Mouse (Mus musculus) cerebellum, postnatal 36 days (tissue): Measurements from ENCODE around the gene Isg15.

ENCODE experiments used
- DNase-seq, 2 experiments: peaks; one replicate each; pipeline ENCODE4 v3.0.0; 2021 to 2022; ENCODE audit warnings: mixed read lengths in 2 of 2

The Isg15 gene

GRCm38 (mm10) chr4:156202462-156202893 lies 1.9 kb upstream of the Isg15 start:
- DNase-seq: peak in 1 of 2 experiments; percentile 14

GRCm38 (mm10) chr4:156197829-156198205 lies 2.8 kb downstream of the Isg15 start:
- DNase-seq: peak; percentile 80 to 86

GRCm38 (mm10) chr4:156197131-156197828 lies 3.3 kb downstream of the Isg15 start, which contains the start of gene Agrn:
Gene Agrn, minus strand, starts transcription at chr4:156197488.
- DNase-seq: peak; percentile 62 to 77

- peak; percentile 34 to 38 for DNase-seq
Measured at GRCm38 (mm10) chr4:156195927-156196870, 4.4 kb downstream of the Isg15 start.

GRCm38 (mm10) chr4:156194346-156194745 lies 6.3 kb downstream of the Isg15 start:
- no peak for DNase-seq

- DNase-seq: no peak
Measured at GRCm38 (mm10) chr4:156193906-156194305, 6.7 kb downstream of the Isg15 start.

- DNase-seq: no peak
Measured at GRCm38 (mm10) chr4:156193200-156193590, 7.4 kb downstream of the Isg15 start.

- DNase-seq: peak in 1 of 2 experiments; percentile 13
Measured at GRCm38 (mm10) chr4:156192421-156193199, 8.0 kb downstream of the Isg15 start.

GRCm38 (mm10) chr4:156188811-156189323 lies 11.8 kb downstream of the Isg15 start:
- DNase-seq: peak; percentile 18 to 39

- no peak for DNase-seq
Measured at GRCm38 (mm10) chr4:156188162-156188810, 12.3 kb downstream of the Isg15 start.

GRCm38 (mm10) chr4:156185950-156186850 lies 14.4 kb downstream of the Isg15 start:
- peak; percentile 34 to 41 for DNase-seq

- no peak for DNase-seq
Measured at GRCm38 (mm10) chr4:156185456-156185949, 15.1 kb downstream of the Isg15 start.

GRCm38 (mm10) chr4:156184291-156184954 lies 16.2 kb downstream of the Isg15 start:
- no peak for DNase-seq

- DNase-seq: no peak
Measured at GRCm38 (mm10) chr4:156183747-156184146, 16.9 kb downstream of the Isg15 start.

- no peak for DNase-seq
Measured at GRCm38 (mm10) chr4:156177630-156178029, 23.0 kb downstream of the Isg15 start.

GRCm38 (mm10) chr4:156171828-156172227 lies 28.8 kb downstream of the Isg15 start:
- DNase-seq: no peak

- DNase-seq: no peak
Measured at GRCm38 (mm10) chr4:156169129-156169528, 31.5 kb downstream of the Isg15 start.

- no peak for DNase-seq
Measured at GRCm38 (mm10) chr4:156168611-156169010, 32.0 kb downstream of the Isg15 start.

- no peak for DNase-seq
Measured at GRCm38 (mm10) chr4:156166477-156166876, 34.1 kb downstream of the Isg15 start.

- no peak for DNase-seq
Measured at GRCm38 (mm10) chr4:156154771-156155170, 45.8 kb downstream of the Isg15 start.
